Mouse (Mus musculus): ENCODE measurements around the gene Scamp5. TPM values are rescaled to one million over a fixed set of nuclear protein-coding genes. Genes with fewer than 3 reads are reported as not detected.

The Scamp5 gene
- 0.34 and 0.37 TPM in 2 replicates for total RNA-seq (2017)

DNA sequence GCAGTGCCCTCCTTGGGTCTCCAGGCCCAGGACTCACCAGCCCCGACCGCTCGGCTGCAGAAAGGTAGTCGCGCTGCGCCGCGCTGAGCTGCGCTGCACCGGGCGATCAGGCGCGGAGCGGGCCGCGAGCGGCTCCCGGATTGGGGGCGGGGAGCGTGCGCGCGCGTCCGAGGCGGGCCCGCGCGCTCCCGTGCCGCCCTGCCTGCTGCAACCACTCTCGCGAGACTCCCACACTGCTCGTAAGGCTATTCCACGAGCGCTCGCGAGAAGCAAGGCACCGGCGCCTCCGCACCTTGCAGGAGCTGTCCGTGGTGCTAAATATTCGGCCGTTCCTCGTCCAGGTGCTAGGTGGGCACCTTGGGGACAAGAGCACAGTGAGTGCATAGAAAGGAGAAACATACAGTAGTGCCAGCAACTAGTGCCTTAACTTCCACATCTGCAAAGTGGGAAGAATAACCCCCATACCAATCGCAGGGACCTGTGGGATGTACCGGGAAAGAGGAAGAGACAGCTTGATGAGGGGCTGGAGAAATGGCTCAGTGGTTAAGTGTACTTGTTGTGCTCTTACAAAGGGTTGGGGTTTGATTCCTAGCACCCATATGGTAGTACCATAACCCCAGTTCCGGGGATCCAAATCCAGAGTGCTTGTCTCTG lies at the start of gene Scamp5:
Gene Scamp5 (minus strand): TSS at position 165 of the 654 bp plus-strand sequence.
- peak; percentile 94 for ATAC-seq (replicated peaks; ENCODE audit: low read depth, poor library complexity, severe bottlenecking)

DNA sequence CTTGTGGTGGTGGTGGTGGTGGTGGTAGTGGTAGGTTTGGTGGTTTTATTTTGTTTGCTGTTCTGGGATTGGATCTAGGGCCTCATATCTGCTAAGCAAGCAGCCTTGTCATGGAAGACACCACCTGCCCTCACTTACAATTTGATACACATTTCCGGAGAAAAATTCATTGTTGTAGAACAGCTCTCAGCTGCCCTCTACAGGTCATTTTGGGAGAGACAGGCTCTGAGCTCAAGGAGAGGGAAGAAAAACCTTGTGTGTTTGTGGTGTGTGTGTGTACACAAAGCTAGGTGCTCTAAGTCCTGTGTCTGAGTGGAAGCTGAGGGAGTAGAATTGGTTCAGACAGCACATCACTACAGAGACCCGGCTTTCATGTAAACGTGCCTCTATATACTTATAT lies 49.3 kb upstream of the Scamp5 start:
- peak; percentile 50 for ATAC-seq (replicated peaks; ENCODE audit: low read depth, poor library complexity, severe bottlenecking)

DNA sequence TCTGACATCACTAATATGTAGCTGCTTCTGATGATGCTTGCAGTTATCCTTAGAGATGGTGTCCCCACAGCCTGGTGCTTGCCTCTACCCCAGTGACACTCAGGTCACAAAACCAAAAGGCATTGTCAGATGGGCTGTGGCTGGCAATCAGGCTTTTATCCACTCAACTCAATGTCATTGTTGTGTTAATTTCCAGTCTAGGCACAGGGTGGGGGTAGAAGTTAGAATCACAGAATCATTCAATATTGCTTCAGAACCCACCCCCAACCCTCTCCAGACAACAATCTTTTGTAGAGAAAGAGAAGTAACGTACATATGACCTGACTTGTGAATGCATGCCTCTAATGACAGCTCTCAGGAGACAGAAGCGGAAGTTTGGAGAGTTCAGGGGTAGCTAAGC lies 42.7 kb upstream of the Scamp5 start:
- ATAC-seq (replicated peaks; ENCODE audit: low read depth, poor library complexity, severe bottlenecking): no peak

DNA sequence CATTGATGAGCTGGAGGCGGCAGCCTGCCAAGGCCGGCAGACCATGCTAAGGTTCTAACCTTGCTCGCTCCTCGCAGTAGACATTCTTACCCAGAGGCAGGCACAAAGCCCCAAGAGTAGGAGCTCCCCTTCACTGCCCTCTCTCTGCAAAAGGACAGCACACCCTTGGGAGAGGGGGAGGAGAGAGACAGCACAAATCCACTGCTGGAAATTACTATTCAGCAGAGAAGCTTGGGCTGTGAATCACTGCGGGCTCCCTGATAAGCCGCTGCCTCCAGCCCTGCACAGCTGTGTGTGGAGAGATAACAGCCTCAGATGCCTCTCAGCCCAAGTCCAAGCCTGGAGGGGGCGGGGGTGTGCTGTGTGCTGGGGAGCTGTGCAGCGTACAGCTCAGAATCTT lies 37.8 kb upstream of the Scamp5 start:
- peak; percentile 91 for ATAC-seq (replicated peaks; ENCODE audit: low read depth, poor library complexity, severe bottlenecking)

DNA sequence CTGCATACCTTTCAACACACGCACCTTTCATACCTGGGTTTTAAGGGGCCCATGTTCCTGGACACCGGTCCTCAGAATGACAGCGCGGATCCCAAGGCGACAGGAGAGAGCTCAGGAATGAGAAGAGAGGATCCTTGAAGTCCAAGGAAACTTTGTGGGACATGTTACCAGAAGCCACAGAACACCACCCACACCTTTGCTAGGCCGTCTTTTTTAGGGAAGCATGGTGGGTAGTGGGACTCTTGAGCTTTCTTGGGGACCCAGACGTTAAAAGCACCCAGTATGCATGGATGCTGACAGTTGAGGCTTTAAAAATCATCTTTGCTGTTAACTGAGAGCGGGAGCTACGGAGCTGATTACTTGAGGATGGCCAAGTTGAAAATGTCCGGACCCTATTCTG lies 37.0 kb upstream of the Scamp5 start:
- ATAC-seq (replicated peaks; ENCODE audit: low read depth, poor library complexity, severe bottlenecking): no peak

DNA sequence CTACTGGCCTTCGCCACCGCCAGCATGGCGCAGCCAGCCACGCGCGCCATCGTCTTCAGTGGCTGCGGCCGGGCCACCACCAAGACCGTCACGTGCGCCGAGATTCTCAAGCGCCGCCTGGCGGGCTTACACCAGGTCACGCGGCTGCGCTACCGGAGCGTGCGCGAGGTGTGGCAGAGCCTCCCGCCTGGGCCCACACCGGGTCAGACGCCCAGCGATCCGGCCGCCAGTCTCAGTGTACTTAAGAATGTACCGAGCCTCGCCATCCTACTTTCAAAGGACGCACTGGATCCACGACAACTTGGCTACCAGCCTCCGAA lies 36.5 kb upstream of the Scamp5 start:
- ATAC-seq (replicated peaks; ENCODE audit: low read depth, poor library complexity, severe bottlenecking): peak; percentile 20; the same call in 1 of the 2 replicates

DNA sequence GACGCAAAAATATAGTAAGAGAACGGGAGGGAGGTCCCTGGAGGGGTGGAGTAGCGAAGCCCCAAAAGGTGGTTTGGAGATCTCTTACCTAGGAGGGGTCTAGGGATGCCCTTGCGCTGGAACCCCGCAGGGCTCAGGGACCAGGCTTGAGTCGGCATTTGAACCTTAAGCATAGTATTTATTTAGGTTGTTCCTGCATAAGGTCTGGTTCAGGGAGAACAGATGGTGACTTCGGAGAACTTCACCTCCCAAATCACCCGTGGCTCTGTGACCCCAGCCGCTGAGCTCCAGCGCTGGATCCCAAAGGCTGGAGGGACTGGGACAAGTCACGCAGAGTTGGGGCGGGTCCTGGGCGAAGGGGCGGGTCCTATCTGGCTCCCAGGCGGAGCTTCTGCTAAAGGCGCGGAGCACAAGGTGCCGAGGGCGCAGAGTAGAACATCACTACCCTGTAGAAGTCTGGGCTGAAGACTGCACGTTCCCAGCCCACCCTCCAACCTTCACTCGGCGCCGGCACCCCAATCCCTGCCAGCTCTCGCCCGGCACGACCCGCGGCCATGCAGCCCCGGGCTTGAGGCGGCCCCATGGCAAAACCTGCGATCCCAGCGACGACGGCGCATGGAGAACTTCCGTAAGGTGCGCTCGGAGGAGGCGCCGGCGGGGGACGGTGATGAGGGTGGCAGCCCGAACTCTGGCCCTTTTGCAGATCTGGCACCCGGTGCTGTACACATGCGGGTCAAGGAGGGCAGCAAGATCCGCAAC lies 35.9 kb upstream of the Scamp5 start, which contains the start of gene Rpp25:
Gene Rpp25 (plus strand): TSS at position 405 of the 759 bp plus-strand sequence.
- ATAC-seq (replicated peaks; ENCODE audit: low read depth, poor library complexity, severe bottlenecking): no peak

DNA sequence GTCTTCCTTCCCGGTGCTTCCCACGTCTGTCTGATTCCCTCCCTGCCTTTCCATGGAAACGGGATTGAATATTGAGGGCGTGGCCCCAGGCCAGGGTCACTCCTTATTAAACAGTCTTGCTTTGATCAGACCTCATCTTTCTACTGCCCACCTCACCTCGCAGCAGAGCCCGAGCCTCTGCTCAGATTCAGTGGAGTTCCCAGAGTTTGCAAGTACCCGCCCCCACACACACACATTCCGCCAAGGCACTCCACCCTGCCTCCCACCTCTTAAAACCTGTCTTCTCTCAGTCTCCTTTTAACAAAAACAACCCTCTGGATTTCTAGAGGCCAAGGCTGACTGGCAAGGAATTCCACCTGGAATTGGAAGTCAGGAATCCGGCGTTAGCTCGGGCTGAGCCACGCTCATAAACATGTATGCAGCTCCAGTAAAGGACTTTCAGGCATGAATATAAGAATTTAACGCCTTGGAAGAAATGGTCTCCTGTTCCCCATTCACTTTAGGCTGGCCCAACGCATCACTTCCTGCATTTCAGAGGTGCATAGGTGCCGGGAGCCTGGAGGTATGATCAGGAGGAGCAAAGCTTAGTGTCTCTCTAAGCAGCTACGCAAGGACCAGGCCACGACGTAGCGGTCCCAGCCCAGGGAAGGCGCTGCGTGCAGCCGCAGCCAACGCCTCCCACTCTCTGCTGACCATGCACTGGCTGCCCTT lies 35.2 kb upstream of the Scamp5 start:
- ATAC-seq (replicated peaks; ENCODE audit: low read depth, poor library complexity, severe bottlenecking): no peak

DNA sequence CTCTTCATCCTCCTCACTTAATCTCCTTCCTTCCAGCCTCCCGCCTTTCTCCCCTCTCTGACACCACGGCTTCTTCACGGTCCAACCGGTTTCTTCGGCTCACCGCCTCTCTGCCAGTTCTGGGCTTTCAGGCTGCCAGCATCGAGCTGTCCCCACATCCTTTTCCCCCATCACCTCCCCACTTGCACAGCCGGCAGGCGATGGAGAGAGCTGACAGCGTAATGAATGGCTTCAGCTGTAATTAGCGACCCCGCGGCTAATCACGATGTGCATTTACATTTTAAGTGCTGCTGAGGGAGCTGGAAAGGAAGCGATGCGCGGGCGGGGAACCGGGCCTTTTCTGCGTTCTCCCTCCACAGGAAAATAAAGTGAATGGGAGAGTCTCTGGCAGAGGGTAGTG lies 34.0 kb upstream of the Scamp5 start:
- no peak for ATAC-seq (replicated peaks; ENCODE audit: low read depth, poor library complexity, severe bottlenecking)

DNA sequence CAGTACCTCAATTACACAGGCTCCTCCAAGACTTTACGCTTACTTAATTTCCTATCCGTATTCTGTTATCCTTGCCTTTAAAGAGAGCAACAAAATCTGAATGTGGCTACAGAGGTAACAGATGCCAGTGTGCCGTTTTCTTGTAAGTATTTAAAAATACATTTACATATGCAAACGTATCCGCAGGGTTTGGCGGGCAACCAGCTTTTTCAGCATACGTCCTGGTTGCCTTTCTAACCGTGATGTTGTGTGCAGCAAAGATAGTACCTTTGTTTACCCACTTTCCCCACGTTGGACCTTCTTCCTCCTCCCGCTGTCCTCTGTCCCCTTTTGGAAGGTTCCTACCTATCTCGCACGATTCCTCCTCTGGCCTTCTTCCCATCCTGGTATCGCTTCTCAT lies 33.6 kb upstream of the Scamp5 start:
- no peak for ATAC-seq (replicated peaks; ENCODE audit: low read depth, poor library complexity, severe bottlenecking)

DNA sequence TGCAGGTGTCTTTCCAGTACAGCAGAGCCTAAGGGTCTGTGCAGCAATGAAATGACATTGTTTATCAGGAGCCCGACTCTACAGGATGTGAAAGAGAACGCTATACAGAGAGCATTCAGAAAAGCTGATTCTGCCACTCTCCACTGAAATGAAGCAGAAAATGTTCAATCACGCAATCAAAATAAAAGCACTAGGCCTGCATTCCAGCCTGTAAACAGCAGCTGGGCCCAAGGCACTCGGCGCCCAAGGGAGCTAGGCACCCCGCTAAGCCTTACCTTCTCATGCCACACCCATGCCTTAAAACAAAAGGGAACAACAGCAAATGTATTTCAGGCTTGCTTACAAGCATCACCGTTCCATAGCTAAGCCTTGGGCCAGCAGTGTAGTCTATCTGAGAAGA lies 30.7 kb upstream of the Scamp5 start:
- no peak for ATAC-seq (replicated peaks; ENCODE audit: low read depth, poor library complexity, severe bottlenecking)

DNA sequence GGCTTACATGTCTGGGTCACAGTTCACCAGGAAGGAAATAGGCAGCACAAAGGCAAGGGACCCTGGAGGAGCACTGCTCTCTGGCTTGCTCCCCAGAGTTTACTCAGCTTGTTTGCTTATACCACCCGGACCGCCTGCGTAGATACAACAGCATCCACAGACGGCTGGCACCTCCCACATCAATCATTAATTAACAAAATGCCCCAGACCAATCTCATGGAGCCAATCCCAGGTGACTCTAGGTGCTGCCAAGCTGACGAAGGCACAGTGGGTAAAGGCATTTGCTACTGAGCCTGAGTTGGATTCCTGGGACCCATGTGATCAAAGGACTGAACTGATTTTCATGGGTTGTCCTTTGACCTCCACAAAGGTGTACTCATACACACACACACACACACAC lies 29.4 kb upstream of the Scamp5 start:
- no peak for ATAC-seq (replicated peaks; ENCODE audit: low read depth, poor library complexity, severe bottlenecking)

DNA sequence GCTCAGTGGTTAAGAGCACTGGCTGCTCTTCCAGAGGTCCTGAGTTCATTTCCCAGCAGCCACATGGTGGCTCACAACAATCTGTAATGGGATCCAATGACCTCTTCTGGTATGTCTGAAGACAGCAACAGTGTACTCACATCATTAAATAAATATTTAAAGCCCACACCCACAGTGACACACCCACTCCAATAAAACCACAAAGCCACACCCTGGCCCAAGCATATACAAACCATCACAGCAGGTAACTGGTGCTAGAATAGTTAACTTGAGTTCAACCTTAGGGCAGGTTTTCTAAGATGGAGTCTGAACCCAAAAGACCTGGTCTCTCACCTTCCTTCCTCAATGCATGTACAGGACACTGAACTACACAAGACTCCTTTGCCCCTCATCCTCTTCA lies 27.1 kb upstream of the Scamp5 start:
- no peak for ATAC-seq (replicated peaks; ENCODE audit: low read depth, poor library complexity, severe bottlenecking)

DNA sequence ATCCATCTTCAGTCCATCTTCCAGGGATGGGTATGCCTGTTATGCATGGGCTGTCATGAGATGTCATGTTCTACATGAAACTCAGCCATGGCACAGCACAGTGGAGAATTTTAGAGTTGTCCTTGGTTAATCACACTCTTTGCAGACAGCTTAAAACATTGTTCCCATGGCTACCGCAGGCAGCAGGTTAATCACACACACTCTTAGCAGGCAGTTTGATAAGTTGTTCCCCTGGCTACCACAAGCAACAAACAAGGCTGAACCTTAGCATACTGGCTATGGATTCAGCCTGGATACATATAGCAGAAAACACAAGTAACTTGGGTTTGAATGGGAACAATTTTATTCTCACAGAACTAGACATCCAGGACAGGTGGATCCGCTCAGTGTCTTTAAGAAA lies 25.7 kb upstream of the Scamp5 start:
- ATAC-seq (replicated peaks; ENCODE audit: low read depth, poor library complexity, severe bottlenecking): no peak

DNA sequence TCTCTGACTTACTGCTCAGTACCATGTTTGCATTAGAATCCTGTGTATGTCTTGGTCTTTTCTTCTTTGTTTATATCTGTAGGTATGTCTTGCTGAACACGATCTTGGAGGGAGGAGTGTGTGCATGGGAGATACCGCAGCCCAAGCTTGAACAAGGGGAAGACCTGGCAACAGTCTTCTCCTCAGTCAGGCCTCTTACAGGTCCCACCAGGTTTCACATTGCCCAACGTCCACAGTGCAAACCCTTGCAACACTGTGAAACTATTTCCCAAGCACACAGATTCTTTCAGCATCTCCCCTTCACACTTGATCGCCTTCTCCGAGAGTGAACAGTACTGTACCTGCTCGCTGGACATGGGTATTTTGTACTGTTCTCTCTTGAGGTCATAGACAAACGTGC lies 19.9 kb upstream of the Scamp5 start:
- ATAC-seq (replicated peaks; ENCODE audit: low read depth, poor library complexity, severe bottlenecking): no peak

DNA sequence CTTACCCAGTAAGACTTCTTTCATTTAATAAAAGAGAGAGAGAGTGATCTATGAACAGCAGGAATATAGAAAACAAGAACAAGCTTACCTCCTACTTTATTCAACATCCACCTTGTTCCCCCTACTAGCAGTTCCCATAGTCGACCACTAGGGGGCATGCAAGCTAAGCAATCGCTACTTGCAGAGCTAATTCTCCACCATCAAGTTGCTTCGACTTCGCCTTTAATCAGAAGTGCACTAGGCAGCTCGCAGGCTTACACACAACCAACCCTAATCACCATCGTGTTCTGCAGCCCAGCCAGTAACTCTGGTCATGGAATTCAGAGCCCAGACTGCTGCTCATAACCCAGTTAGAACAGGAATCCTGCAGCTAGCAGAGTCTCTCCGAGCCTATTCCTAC lies 17.9 kb upstream of the Scamp5 start:
- peak; percentile 97 for ATAC-seq (replicated peaks; ENCODE audit: low read depth, poor library complexity, severe bottlenecking)

DNA sequence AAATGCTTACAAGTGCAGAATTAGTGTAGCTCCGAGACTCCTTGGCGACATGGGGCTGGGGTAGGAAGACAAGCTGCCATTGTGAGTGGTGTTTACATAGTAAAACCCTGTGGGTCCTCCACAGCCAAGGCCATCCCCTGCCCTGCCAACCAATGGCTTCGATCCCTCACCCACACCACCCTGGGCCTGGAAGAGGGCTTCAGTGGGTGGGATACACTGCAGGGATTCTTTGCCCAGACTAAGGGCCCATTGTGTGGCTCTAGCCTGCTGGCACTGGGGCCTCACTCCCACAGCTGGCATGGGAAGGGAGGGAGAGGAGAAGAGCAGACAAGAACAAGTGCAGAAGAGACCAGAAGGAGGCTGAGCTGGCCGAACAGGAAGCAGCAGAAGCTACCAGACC lies 1.1 kb upstream of the Scamp5 start:
- ATAC-seq (replicated peaks; ENCODE audit: low read depth, poor library complexity, severe bottlenecking): no peak

DNA sequence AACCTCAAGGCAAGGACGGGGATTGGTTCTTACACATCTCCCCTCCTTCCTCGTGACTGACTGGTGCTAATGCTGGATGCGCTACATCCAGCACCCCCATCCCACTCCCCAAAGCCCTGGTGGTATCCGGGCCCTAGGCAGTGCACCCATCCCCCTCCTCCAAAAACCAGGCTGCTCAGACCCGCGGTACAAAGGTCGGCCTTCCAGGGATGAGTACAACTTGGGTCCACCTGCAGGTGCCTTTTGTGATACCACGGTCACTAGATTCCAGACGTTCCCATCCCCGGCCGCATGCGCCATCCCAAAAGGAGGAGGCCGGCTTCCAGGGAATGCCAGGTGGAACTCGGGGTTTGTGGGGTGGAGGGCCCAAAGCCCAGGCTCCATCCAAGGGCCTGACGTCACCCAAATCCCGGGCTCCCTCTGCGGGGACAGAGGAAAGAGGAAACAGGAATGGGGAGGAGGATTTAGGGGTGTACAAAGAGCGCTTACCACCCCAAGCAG lies 539 bp downstream of the Scamp5 start:
- no peak for ATAC-seq (replicated peaks; ENCODE audit: low read depth, poor library complexity, severe bottlenecking)

DNA sequence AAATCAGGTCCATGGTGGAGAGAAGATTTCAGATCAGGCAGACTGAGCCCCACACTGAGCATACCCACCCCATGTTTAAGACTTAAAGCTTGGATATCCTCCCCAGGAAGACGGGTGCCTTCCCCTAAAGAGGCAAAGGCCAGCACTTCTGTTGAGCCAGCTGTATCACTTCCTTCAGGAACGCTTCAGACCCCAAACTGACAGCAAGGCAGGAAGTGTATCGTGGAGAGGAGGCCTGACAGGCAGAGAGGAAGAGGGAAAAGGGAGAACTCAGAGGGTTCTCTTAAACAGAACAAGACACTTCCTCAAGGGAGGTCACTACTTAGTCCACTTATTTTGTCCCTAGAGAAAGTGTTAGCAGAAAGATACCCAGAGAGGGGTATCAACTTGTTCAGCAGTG lies 1.8 kb downstream of the Scamp5 start:
- ATAC-seq (replicated peaks; ENCODE audit: low read depth, poor library complexity, severe bottlenecking): peak; percentile 22; the same call in 1 of the 2 replicates

DNA sequence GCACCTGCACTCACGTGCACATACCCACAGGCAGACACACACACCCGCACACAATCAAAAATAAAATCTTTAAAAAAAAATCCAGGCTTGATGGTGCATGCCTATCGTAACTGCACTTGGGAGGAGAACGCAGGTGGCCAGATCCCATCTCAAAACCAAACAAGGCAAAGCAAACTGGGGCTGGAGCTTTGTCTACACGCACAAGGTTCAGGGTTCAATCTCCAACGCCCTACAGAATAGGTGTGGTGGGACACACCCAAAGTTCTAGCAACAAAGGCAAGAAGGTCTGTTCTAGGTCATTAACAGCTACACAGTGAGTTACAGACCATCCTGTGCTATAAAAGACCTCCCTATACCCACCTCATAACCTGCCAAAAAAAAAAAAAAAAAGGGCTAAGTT lies 5.0 kb downstream of the Scamp5 start:
- no peak for ATAC-seq (replicated peaks; ENCODE audit: low read depth, poor library complexity, severe bottlenecking)

DNA sequence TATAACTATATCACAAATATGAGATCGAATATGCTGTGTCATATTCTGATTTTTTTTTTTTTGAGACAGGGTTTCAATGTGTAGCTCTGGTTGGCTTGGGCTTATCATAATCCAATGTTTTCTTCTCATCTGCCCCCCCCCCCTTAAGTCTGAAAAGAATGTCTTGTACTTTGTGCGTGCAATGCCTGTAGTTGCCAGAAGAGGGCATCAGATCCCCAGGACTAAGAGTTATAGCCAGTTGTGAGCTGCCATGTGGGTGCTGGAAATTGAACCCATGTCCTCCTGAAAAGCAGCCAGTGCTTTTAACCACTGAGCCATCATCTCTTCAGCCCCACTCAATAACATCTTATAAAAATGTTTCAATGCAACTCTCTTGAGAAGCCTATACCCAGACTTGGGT lies 8.2 kb downstream of the Scamp5 start:
- no peak for ATAC-seq (replicated peaks; ENCODE audit: low read depth, poor library complexity, severe bottlenecking)

Data from common myeloid progenitor, adult 5-6 weeks (primary cell).